Mouse (Mus musculus) liver, postnatal 0 days (tissue): ENCODE data around the gene Cyp2f2.

ENCODE experiments used
- CTCF ChIP-seq: sonication (generic); IDR thresholded peaks from 2 replicates; pipeline ENCODE4 v1.5.1; 2016; ENCODE audit warnings: antibody characterized with exemption, low read depth
- EP300 ChIP-seq: IDR thresholded peaks from 2 replicates; pipeline ENCODE4 v1.6.1; 2016; ENCODE audit warnings: antibody characterized with exemption, low read depth, mild to moderate bottlenecking

DNA sequence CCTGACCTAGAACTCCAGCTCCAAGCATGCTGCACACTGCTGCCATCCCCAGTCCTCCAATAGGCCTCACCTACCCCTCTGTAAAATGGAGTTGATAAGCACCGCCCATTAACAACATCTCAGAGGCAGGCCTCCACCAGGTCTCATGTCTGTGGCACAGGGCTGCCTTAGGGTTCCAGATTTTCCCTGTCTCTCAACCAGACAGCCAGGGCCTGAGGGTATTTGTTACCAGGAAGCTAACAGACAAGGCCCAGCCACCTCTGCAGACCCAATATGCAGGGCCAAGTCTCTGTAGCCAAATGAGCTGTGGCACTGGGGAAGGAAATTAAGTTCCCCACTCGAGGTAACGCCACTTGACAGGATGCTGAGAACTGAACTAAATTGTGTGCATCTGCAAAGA, 41.2 kb downstream of the Cyp2f2 start:
- TF ChIP-seq CTCF: no peak
- TF ChIP-seq EP300: no peak
